Comparison of ENCODE assay signal across 30 mouse cellular contexts in the genomic region with DNA sequence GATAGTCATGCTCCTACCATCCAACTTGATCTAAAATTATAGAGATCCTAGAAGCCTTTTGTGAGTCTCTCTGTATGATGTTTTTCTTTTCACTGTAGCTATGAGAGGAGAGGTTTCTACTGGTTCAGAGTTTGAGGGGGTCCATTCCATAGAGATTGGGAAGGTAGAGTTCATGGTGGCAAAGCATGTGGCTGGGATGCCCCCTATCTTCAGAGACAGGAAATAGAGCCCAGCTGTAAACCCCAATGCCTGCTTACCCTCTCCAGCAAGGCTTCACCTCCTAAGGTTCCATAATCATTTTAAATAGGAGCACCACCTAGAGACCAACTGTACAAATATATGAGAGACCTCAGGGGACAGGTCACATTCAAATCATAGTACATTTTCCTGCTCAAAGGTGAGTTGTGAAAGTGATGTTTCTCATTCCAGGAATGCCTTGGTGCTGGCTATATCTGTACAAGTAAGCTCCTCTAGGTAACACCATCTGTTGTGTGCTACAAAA. TPM values are rescaled to one million over a fixed set of nuclear protein-coding genes. Genes with fewer than 3 reads are reported as not detected.
DNase-seq lines count a peak whose midpoint lies in the region; ATAC-seq and TF ChIP-seq lines count a peak whose summit lies in the region.
"Had no signal": no experiment of that assay in that cellular context is flagged by ENCODE, and none has a peak within 500 bp of the region (broad histone marks: within the 10 kb centered on the region; RNA-seq: fewer than 3 reads in every experiment).

No protein-coding gene starts in this region.

- no peak for ATAC-seq in forebrain, postnatal 0 days
- no peak for ATAC-seq in forebrain, embryonic 15.5 days (replicated peaks)
- no peak for ATAC-seq in kidney, postnatal 0 days (replicated peaks; ENCODE audit: low FRiP score, low read depth)
- no peak for ATAC-seq in lung, postnatal 0 days
- no peak for ATAC-seq in stomach, postnatal 0 days (ENCODE audit: low FRiP score, low TSS enrichment)
- ATAC-seq: inflammation-experienced regulatory T-cells, adult 6 months; midbrain, embryonic 16.5 days had no signal

- no peak overlapping the region for H3K4me2 ChIP-seq in forebrain, postnatal 0 days (ENCODE audit: low read depth)
- H3K4me2 ChIP-seq in forebrain, embryonic 15.5 days (replicated peaks): no peak overlapping the region
- no peak overlapping the region for H3K4me2 ChIP-seq in kidney, postnatal 0 days (ENCODE audit: low read length)
- no peak overlapping the region for H3K4me2 ChIP-seq in lung, postnatal 0 days (replicated peaks; ENCODE audit: low read depth, low read length)
- no peak overlapping the region for H3K4me2 ChIP-seq in stomach, postnatal 0 days (replicated peaks; ENCODE audit: low read depth)
- H3K4me2 ChIP-seq: embryonic facial prominence, embryonic 15.5 days; forebrain, embryonic 12.5 days; heart, embryonic 13.5 days; hindbrain, embryonic 15.5 days; limb, embryonic 15.5 days; midbrain, embryonic 11.5 days; neural tube, embryonic 12.5 days; stomach, embryonic 15.5 days had no signal

- no peak overlapping the region for H3K4me3 ChIP-seq in forebrain, postnatal 0 days (ENCODE audit: low read depth, low read length)
- H3K4me3 ChIP-seq in forebrain, embryonic 15.5 days: no peak overlapping the region
- no peak overlapping the region for H3K4me3 ChIP-seq in kidney, postnatal 0 days (replicated peaks; ENCODE audit: low read depth, low read length)
- no peak overlapping the region for H3K4me3 ChIP-seq in lung, postnatal 0 days (ENCODE audit: low read depth, low read length)
- H3K4me3 ChIP-seq in stomach, postnatal 0 days (ENCODE audit: low read depth, low read length): no peak overlapping the region
- H3K4me3 ChIP-seq: embryonic facial prominence, embryonic 10.5 days; embryonic facial prominence, embryonic 15.5 days; forebrain, embryonic 12.5 days; heart, embryonic 13.5 days; hindbrain, embryonic 10.5 days; hindbrain, embryonic 15.5 days; limb, embryonic 10.5 days; limb, embryonic 15.5 days; myocyte; neural tube, embryonic 12.5 days; stomach, embryonic 15.5 days had no signal

- H3K27me3 ChIP-seq in forebrain, postnatal 0 days (ENCODE audit: insufficient read depth, low read length): no peaks in the 10 kb centered on the region
- H3K27me3 ChIP-seq in forebrain, embryonic 15.5 days: no peaks in the 10 kb centered on the region
- no peaks in the 10 kb centered on the region for H3K27me3 ChIP-seq in kidney, postnatal 0 days (ENCODE audit: insufficient read depth, low read length)
- no peaks in the 10 kb centered on the region for H3K27me3 ChIP-seq in lung, postnatal 0 days (replicated peaks; ENCODE audit: insufficient read depth, low read length)
- no peaks in the 10 kb centered on the region for H3K27me3 ChIP-seq in stomach, postnatal 0 days (ENCODE audit: control insufficient read depth, insufficient read depth, low read length)
- H3K27me3 ChIP-seq: embryonic facial prominence, embryonic 15.5 days; forebrain, embryonic 12.5 days; hindbrain, embryonic 15.5 days; limb, embryonic 15.5 days; neural tube, embryonic 12.5 days; stomach, embryonic 15.5 days had no signal

- no peak overlapping the region for H3K9ac ChIP-seq in forebrain, postnatal 0 days
- H3K9ac ChIP-seq in forebrain, embryonic 15.5 days (replicated peaks): no peak overlapping the region
- no peak overlapping the region for H3K9ac ChIP-seq in kidney, postnatal 0 days (ENCODE audit: low read depth, low read length)
- no peak overlapping the region for H3K9ac ChIP-seq in lung, postnatal 0 days (replicated peaks; ENCODE audit: low read depth)
- H3K9ac ChIP-seq in stomach, postnatal 0 days (ENCODE audit: low read length): no peak overlapping the region
- H3K9ac ChIP-seq: embryonic facial prominence, embryonic 15.5 days; forebrain, embryonic 12.5 days; heart, embryonic 13.5 days; hindbrain, embryonic 15.5 days; limb, embryonic 15.5 days; neural tube, embryonic 12.5 days; stomach, embryonic 15.5 days had no signal

- TF ChIP-seq EP300 in lung, postnatal 0 days (IDR thresholded peaks at IDR 0.05): no peak
- no peak for TF ChIP-seq EP300 in stomach, postnatal 0 days (optimal IDR thresholded peaks at IDR 0.05)

- H3K36me3 ChIP-seq in forebrain, postnatal 0 days (ENCODE audit: insufficient read depth): no peaks in the 10 kb centered on the region
- no peaks in the 10 kb centered on the region for H3K36me3 ChIP-seq in forebrain, embryonic 15.5 days
- H3K36me3 ChIP-seq in kidney, postnatal 0 days (ENCODE audit: insufficient read depth, low read length): no peaks in the 10 kb centered on the region
- no peaks in the 10 kb centered on the region for H3K36me3 ChIP-seq in lung, postnatal 0 days (ENCODE audit: insufficient read depth, low read length)
- H3K36me3 ChIP-seq in stomach, postnatal 0 days (ENCODE audit: control insufficient read depth, insufficient read depth, low read length): no peaks in the 10 kb centered on the region
- H3K36me3 ChIP-seq: embryonic facial prominence, embryonic 10.5 days; embryonic facial prominence, embryonic 15.5 days; forebrain, embryonic 12.5 days; G1E; heart, embryonic 13.5 days; hindbrain, embryonic 10.5 days; hindbrain, embryonic 15.5 days; limb, embryonic 10.5 days; limb, embryonic 15.5 days; neural tube, embryonic 12.5 days; stomach, embryonic 15.5 days had no signal

- H3K9me3 ChIP-seq in forebrain, postnatal 0 days (ENCODE audit: low read length): no peaks in the 10 kb centered on the region
- H3K9me3 ChIP-seq in forebrain, embryonic 15.5 days: no peaks in the 10 kb centered on the region
- H3K9me3 ChIP-seq in kidney, postnatal 0 days (replicated peaks; ENCODE audit: low read length): no peaks in the 10 kb centered on the region
- no peaks in the 10 kb centered on the region for H3K9me3 ChIP-seq in lung, postnatal 0 days (ENCODE audit: low read length)
- no peaks in the 10 kb centered on the region for H3K9me3 ChIP-seq in stomach, postnatal 0 days (ENCODE audit: control insufficient read depth, low read length)
- H3K9me3 ChIP-seq: embryonic facial prominence, embryonic 10.5 days; embryonic facial prominence, embryonic 15.5 days; forebrain, embryonic 12.5 days; G1E; heart, embryonic 13.5 days; hindbrain, embryonic 10.5 days; hindbrain, embryonic 15.5 days; limb, embryonic 10.5 days; limb, embryonic 15.5 days; neural tube, embryonic 12.5 days; stomach, embryonic 15.5 days had no signal

- DNase-seq in forebrain, postnatal 0 days: no peak
- DNase-seq in kidney, postnatal 0 days (ENCODE audit: low spot score): no peak
- no peak for DNase-seq in kidney, adult 8-10 months
- DNase-seq in lung, postnatal 0 days (ENCODE audit: low spot score): no peak
- DNase-seq in lung, postnatal 14 days: no peak
- no peak for DNase-seq in stomach, postnatal 0 days (ENCODE audit: low spot score)
- no peak for DNase-seq in urinary bladder, postnatal 36 days (ENCODE audit: low spot score in 2 of 2)
- DNase-seq: adrenal gland, postnatal 25 days; cerebellum, adult 18-20 months; cerebellum, postnatal 10 days; heart, postnatal 10 days; kidney, postnatal 25 days; lung, adult 2 months; thymus, postnatal 14 days had no signal

- no peak overlapping the region for H3K27ac ChIP-seq in forebrain, postnatal 0 days (ENCODE audit: low read depth, low read length)
- H3K27ac ChIP-seq in forebrain, embryonic 15.5 days (replicated peaks): no peak overlapping the region
- H3K27ac ChIP-seq in kidney, postnatal 0 days: no peak overlapping the region
- no peak overlapping the region for H3K27ac ChIP-seq in lung, postnatal 0 days (ENCODE audit: low read length)
- H3K27ac ChIP-seq in stomach, postnatal 0 days (replicated peaks): no peak overlapping the region
- H3K27ac ChIP-seq: embryonic facial prominence, embryonic 10.5 days; embryonic facial prominence, embryonic 15.5 days; forebrain, embryonic 12.5 days; heart, embryonic 13.5 days; hindbrain, embryonic 10.5 days; hindbrain, embryonic 15.5 days; limb, embryonic 10.5 days; limb, embryonic 15.5 days; neural tube, embryonic 12.5 days; stomach, embryonic 15.5 days had no signal

- H3K4me1 ChIP-seq in forebrain, postnatal 0 days (ENCODE audit: insufficient read depth): no peaks in the 10 kb centered on the region
- H3K4me1 ChIP-seq in forebrain, embryonic 15.5 days: no peaks in the 10 kb centered on the region
- no peaks in the 10 kb centered on the region for H3K4me1 ChIP-seq in kidney, postnatal 0 days (replicated peaks; ENCODE audit: insufficient read depth, low read length)
- no peaks in the 10 kb centered on the region for H3K4me1 ChIP-seq in lung, postnatal 0 days (ENCODE audit: insufficient read depth, low read depth, low read length)
- no peaks in the 10 kb centered on the region for H3K4me1 ChIP-seq in stomach, postnatal 0 days (replicated peaks; ENCODE audit: control insufficient read depth, insufficient read depth)
- H3K4me1 ChIP-seq: embryonic facial prominence, embryonic 10.5 days; embryonic facial prominence, embryonic 15.5 days; forebrain, embryonic 12.5 days; heart, embryonic 13.5 days; hindbrain, embryonic 10.5 days; hindbrain, embryonic 15.5 days; limb, embryonic 10.5 days; limb, embryonic 15.5 days; neural tube, embryonic 12.5 days; stomach, embryonic 15.5 days had no signal

- 0 out of 2 replicates have a peak, but pooled peaks have one; percentile 4 for TF ChIP-seq CTCF in forebrain, postnatal 0 days (IDR thresholded peaks at IDR 0.05; ENCODE audit: low read depth)
- TF ChIP-seq CTCF in kidney, postnatal 0 days (IDR thresholded peaks at IDR 0.05; ENCODE audit: low read depth): 0 out of 2 replicates have a peak, but pooled peaks have one; percentile 24
- peak; percentile 47 for TF ChIP-seq CTCF in lung, postnatal 0 days (IDR thresholded peaks at IDR 0.05)
- peak; percentile 36 for TF ChIP-seq CTCF in stomach, postnatal 0 days (IDR thresholded peaks at IDR 0.05; ENCODE audit: low read depth)

RNA-seq across cellular contexts. Expression of a gene that starts 36.9 kb away (rescaled TPM):
- 40.5 and 47.6 TPM in 2 replicates for total RNA-seq in forebrain, postnatal 0 days (2014; rRNA removed)
- 6.5 and 8.7 TPM in 2 replicates for polyA plus RNA-seq in forebrain, postnatal 0 days (2015; fragmentation: Nextera tagmentation; extraction: Ambion mirVana)
- polyA plus RNA-seq in forebrain, embryonic 15.5 days (2015; fragmentation: Nextera tagmentation; extraction: Ambion mirVana): 8.7 and 9.2 TPM in 2 replicates
- polyA plus RNA-seq in kidney, postnatal 0 days (2015; fragmentation: Nextera tagmentation; extraction: Ambion mirVana): 8.1 and 8.8 TPM in 2 replicates
- 6.3 and 6.8 TPM in 2 replicates for polyA plus RNA-seq in lung, postnatal 0 days (2015; fragmentation: Nextera tagmentation; extraction: Ambion mirVana)
- polyA plus RNA-seq in stomach, postnatal 0 days (2015; fragmentation: Nextera tagmentation; extraction: Ambion mirVana): 4.4 and 4.8 TPM in 2 replicates
